Mouse (Mus musculus) B cell, adult 2 months (primary cell): Measurements from ENCODE around the gene Fbxo3.
"Not testable (repeated sequence)": the region's sequence is repeated elsewhere in the genome, so short reads cannot be mapped to it uniquely, and the experiment has no call there.

Experiments used
- DNase-seq, 2 experiments: peaks; one replicate each; pipeline ENCODE4 v3.0.0; 2022

Gene Fbxo3

GRCm38 (mm10) chr2:104097396-104097795, 69.9 kb downstream of the Fbxo3 start:
- not testable (repeated sequence) for DNase-seq

GRCm38 (mm10) chr2:104098529-104099230, 71.2 kb downstream of the Fbxo3 start:
- no peak for DNase-seq

- no peak for DNase-seq
Measured at GRCm38 (mm10) chr2:104099231-104099585, 71.7 kb downstream of the Fbxo3 start.

GRCm38 (mm10) chr2:104099946-104100345, 72.4 kb downstream of the Fbxo3 start:
- DNase-seq, result no peak

GRCm38 (mm10) chr2:104104800-104105199, 77.3 kb downstream of the Fbxo3 start:
- no peak for DNase-seq

- not testable (repeated sequence) for DNase-seq
Measured at GRCm38 (mm10) chr2:104109021-104109420, 81.5 kb downstream of the Fbxo3 start.

- DNase-seq, result no peak
Measured at GRCm38 (mm10) chr2:104109528-104109927, 82.0 kb downstream of the Fbxo3 start.

GRCm38 (mm10) chr2:104110031-104110430, 82.5 kb downstream of the Fbxo3 start:
- DNase-seq, result no peak

GRCm38 (mm10) chr2:104111170-104111797, 83.8 kb downstream of the Fbxo3 start:
- DNase-seq, result not testable (repeated sequence)
